Mouse (Mus musculus) left cerebral cortex, postnatal 25 days (tissue): ENCODE measurements around the gene Wdr62. TPM values are rescaled to one million over a fixed set of nuclear protein-coding genes. Genes with fewer than 3 reads are reported as not detected.
"Not testable (repeated sequence)": the region's sequence is repeated elsewhere in the genome, so short reads cannot be mapped to it uniquely, and the experiment has no call there.

Source experiments
- DNase-seq, 2 experiments: peaks; one replicate each; pipeline ENCODE4 v3.0.0; 2022; ENCODE audit warnings: low spot score in 2 of 2, mixed read lengths in 1 of 2
- intact Hi-C: fragments of 180-260 bp; cut with DNase I; formaldehyde crosslinking; loops from one replicate; pipeline ENCODE4 v1.15.1; 2025
- total RNA-seq, 2 experiments: library from RNA; stranded (reverse); gene quantifications; 2 replicates each; pipeline ENCODE4 v1.2.3; 2021

Wdr62 gene
- total RNA-seq, 2 experiments from 2014 or later, result 0.73 to 1.5 TPM

DNA sequence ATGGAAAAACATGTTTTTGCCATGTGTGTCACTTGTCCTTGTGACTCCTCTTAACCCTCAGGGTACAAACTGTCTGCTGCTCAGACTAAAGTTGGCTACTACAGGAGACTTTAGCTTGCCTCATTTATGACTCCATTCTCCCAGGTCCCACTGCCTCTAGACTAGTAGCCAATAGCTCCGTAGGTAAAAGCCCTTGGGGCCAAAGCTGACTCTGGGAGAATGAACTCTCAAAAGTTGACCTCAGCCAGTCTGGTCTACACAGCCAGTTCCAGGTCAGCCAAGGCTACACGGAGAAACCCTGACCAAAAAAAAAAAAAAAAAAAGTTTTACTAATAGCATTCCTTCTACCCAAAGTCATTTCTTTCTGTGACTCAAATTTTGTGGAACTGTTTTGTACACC lies 1.3 kb downstream of the Wdr62 start:
- DNase-seq, result no peak
- intact Hi-C loops, result no loop called here

DNA sequence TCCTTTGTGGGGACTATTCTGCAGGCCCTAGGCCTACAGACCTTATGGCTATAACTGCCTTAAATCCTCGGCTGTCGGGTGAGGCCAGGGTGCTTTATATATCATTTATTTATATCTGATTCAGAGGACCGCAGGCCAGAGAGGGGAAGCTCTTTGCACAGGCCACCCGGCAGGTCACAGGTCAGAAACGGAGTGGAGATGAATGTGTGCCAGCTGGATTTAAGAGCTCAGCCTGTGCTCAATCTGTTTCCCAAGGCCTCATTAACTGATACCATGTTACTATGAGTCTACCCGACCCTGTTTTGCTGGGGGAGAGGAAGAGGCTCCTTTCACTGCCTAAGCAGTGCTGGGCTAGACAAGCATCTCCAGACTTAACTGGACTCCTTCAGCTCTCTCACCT lies 5.8 kb downstream of the Wdr62 start:
- no peak for DNase-seq
- intact Hi-C loops, result no loop called here

DNA sequence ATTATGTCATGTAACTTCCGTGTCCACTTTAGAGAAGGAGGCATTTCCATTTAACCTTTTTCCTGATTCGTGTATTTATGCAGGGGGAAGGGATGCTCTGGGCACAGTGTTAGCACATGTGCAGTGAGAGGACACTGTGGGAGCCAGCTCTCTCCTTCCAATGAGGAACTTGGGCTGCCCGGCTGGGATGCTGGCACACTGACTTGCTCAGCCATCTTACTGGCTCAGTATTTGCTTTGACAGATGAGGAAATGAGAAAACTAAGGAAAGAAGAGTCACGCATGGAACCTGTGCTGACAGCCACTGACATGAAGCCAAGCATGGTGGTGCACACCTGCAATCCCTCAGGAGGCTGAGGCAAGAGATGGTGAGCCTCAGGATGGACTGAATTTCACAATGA lies 10.6 kb downstream of the Wdr62 start:
- intact Hi-C loops, result loop anchor here (2.0 kb wide), 1 partner anchor 31 kb away; no protein-coding TSS in a partner anchor
- DNase-seq, result no peak

DNA sequence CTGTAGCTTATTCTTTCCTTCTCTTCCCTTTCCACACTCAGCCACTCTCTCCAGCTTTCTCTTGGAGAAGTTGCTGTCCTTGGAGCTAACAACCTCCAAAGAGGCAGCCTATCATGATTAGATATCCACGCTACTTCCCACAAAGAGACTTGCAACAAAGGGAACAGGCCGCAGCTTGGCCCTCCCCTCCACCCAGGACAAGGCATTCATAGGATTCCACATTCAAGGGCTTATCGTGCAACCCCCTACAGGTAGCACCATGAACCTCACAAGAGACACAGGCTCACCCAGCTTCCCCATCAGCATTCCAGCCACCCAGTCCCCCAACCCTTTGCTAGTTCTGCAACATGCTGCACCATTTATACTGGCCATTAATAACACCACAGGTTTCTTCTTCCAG lies 13.4 kb downstream of the Wdr62 start:
- DNase-seq, result no peak
- intact Hi-C loops, result no loop called here

DNA sequence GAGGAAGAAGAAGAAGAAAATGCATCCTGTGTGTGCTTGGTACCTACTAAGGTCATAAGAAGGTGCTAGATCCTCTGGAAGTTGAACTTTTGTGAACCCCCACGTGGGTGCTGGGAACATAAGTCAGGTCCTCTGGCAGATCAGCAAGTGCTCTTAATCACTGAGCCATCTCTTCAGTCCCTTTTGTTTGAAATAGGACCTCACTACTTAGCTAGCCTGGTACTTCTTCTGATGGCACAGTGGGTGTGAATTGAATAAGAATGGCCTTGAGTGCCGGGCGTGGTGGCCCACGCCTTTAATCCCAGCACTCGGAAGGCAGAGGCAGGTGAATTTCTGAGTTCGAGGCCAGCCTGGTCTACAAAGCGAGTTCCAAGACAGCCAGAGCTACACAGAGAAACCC lies 14.3 kb downstream of the Wdr62 start:
- intact Hi-C loops, result no loop called here
- DNase-seq, result no peak

DNA sequence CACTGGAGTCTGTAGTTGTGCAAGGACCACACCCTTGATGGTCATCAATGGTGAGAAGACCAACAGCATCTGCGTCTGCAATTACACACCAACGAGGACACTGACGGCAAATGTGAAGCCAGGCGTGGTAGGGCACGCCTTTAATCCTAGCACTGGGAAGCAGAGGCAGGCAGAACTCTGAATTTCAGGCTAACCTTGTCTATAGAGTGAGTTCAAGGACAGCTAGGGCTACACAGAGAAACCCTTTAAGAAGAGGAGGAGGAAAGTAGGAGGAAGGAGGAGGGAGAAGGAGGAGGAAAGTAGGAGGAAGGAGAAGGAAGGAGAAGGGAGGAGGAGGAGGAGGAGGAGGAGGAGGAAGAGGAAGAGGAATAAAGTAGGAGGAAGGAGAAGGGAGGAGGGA lies 14.7 kb downstream of the Wdr62 start:
- intact Hi-C loops, result no loop called here
- no peak for DNase-seq

DNA sequence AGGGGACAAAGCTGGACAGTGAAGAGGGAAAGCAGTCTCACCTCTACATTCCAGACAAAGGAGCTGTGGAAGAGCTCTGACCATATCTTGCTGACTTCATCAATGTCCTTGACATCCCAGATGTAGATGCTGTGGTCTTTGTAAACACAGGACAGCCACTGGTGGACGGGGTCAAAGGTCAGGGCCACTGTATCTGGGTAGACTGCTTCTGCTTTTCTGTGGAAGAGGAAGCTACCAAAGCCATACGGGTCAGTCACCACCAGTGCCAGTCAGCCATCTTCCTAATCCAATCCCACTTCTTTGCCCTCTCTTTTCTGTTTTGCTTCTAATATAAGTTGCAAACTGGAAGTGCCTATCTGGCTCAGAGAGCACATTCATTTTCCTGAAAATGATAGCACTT lies 15.2 kb downstream of the Wdr62 start:
- intact Hi-C loops, result no loop called here
- no peak for DNase-seq

DNA sequence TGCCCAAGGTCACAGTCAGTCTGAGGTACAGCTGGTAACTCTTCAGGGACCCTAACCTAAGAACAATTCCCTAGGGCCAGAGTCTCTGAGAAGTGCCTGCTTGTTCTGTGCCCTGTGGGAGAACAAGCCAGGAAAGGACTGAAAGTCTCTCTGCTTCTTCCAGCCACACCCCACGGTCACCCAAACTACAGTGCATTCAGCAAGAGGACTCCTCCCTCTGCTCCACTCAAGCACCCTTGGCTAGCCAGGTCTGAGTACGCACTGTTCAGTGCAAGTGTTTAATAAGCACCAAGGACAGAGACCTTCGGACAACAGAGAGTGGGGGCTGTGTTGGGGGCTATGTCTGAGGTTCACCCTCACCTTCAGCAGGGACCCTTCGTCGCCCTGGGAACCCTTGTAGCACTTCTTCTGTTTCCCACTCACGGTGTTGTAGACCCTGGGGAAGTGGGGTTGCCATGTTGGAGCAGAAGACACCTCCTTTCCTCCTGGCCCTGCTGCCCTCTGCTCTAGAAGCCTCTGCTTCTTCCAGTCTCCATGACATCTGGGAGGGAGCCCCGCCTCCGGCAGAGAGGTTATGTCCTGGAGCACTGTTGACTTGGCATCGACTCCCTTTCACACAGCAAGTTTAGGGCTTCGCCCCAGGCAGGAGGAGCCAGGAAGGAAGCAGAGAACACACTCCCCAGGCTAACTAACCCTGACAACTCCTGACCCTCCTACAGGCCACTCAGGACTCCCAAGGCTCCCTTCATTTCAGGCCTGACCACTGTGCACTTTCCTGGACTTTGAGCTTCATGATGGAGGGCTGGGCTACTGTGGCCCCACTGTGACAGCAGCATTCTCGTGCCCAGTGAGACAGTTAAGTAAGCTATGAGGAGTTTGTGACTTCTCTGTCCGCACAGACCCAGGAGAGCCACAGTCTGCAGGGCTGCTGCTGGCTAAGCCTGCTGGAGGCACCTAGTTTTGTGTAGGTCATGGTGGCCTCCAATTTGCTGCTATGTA lies 28.0 kb downstream of the Wdr62 start:
- intact Hi-C loops, result no loop called here
- DNase-seq, result no peak

DNA sequence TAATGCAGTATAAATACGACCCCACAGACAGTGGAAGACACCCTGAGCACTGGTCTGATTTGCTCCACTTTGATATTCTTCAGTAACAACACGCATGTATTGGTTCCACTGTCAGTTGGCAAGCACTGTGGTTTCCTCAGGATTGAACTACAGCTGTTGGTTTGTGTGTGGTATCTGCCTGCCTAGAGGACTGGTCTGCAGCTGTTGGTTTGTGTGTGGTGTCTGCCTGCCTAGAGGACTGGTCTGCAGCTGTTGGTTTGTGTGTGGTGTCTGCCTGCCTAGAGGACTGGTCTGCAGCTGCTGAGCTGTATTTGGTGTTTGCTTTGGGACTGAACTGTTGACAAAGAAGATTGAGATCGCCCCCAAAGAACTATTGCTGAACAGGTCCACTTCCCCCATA lies 42.8 kb downstream of the Wdr62 start:
- DNase-seq, intact Hi-C loops: not testable (repeated sequence)

DNA sequence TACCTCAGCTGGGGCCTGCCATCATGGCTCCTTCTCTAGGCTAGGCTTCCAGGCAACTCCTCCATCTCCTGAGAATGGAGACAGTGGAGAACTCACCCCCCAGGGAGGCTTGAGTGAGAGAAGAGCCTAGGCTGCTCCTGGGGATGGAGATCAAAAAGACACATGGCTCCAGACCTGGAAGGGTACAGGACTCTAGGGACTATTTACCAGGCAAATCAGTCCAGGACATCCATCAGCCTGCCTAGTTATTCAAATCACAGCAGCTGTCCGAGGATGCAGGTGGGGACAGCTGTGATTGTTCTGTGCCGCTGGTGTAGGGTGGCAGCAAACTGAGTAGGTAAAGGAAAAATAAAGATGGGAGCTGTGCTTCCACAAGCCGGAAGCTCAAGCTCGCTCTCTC lies 44.6 kb downstream of the Wdr62 start, which contains the start of gene Ovol3:
TSS of gene Ovol3 (minus strand) at position 101 of the 400 bp plus-strand sequence.
- DNase-seq, result no peak
- intact Hi-C loops, result no loop called here

DNA sequence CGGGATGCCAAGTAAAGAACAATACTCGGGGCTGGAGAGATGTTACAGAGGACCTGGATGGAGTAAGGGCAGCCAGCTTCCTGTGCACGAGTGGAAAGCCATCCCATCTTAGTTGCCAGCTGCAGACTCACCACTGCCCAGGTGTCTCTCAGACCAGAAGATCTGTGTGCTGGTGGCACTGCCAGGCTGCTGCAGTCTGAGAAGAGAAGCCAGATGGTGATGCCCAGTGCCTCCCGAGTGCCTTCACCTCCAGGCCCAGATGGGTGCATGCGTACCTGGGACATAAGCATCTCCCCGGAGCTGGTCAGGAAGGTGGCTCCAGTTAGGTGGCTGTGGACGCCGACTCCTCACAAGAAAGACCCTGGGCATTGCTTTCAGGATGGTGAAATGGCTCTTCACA lies 45.1 kb downstream of the Wdr62 start:
- no peak for DNase-seq
- intact Hi-C loops, result no loop called here

DNA sequence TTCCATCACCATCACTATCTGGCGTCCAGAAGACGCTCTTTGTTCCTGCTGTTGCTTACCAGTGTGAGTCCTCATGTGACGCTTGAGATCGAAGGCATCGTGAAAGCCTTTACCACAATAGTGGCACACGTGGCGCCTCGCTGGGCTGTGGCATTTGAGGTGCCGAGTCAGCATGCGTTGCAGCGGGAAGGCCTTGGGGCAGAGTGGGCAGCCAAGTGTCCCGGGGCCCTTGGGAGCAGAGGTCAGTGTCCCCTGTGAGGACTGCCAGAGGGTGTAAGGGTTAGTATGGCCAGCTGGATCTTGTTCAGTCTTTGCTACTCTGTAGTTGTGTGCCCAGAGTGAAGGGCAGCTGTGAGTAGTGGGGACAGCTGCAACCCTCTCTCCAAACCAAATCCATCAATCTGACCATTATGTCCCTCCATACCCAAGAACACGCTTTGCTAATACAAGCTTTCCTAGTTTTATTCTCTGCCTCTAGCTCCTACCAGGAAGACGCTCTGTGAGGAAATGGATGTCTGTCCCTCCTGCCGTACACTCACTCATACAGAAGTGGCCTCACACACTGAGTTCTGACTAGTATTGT lies 45.9 kb downstream of the Wdr62 start:
- DNase-seq, result no peak
- intact Hi-C loops, result no loop called here

DNA sequence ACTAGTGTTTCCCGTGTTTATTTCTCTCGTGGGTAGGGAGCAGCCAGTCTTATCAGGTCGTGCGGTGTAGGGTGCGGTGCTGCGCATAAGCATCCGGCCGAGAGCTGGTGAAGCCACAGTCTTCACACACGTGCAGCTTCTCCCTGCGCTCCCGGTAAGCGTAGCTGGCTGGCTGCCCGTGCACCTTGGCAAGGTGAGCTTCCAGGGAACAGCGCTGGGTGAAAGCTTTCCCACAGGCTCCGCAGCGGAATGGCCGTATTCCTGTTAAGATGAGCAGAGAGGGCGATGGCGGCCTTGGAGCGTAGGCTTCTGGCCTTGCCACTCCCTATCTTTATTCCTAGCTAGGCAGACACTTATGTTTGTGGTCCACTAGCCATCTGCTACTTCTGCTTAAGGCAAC lies 46.8 kb downstream of the Wdr62 start:
- intact Hi-C loops, result loop anchor here (2.0 kb wide), 1 partner anchor 55 kb away; no protein-coding TSS in a partner anchor
- DNase-seq, result peak in 1 of 2 experiments; percentile 32

DNA sequence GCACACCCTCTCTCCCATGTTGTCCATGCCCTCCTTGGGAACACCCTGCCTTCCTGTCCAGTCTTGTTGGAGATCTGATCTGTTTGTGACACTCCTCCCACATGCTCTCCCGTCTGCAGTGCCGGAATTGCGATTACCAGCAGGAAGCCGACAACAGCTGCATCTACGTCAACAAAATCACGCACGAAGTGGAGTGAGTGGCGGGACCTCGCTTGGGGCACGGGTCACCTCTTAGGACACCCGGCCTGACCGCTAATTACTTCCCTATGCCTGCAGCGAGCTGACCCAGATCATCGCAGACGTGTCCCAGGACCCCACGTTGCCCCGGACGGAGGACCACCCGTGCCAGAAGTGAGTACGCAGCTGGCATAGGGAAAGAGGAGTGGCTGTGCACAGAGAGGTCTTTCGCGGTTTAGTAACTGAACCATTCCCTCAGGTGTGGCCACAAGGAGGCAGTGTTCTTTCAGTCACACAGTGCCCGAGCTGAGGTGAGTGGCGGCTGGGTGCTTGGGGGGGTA lies 47.5 kb downstream of the Wdr62 start:
- DNase-seq, result peak in 1 of 2 experiments; percentile 40
- intact Hi-C loops, result loop anchor here (1.0 to 2.0 kb wide), 2 partner anchors 48 to 56 kb away; partner anchors contain the start of genes Thap8 and Wdr62

DNA sequence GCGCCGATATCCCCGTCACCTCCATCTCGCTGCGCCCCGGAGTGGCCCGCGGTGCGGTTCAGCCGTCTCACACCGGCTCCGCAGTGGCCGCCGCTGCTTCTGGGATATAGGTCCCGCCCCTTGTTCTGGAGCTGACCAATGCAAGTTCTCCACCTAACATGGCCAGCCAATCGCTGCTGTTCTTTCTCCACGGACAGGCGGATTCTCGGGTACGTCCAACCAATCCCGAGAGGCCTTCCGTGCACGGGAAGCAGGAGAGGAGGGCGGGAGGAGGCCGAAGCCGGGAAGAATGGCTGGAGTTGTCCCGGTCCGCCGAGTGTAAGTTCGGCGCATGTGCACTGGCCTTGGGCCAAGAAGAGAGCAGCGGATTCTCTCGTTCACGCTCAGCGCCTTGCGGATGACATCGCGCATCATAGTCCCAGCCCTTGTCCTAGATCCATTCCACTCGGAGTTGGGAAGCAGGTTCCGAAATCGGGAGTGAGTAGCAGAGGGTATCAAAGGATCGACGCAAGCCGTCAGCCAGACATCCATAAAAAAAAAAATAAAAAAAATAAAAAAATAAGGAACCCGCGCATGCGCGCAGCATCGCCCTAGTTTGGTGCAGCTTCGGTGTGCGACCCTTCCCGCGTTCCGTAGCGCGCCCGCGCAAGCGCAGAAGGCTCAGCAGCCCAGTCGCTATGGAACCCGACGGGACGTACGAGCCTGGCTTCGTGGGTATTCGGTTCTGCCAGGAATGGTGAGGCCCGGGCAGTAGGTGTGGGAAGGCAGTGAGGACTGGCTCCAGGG lies 48.4 kb downstream of the Wdr62 start, which contains the start of the genes Polr2i and Tbcb:
TSS of gene Polr2i (plus strand) at position 280 of the 786 bp plus-strand sequence.
TSS of gene Tbcb (minus strand) at position 604 of the 786 bp plus-strand sequence.
- intact Hi-C loops, result loop anchor here (1.0 to 2.0 kb wide), 2 partner anchors 48 to 57 kb away; partner anchors contain the start of genes Thap8 and Wdr62
- DNase-seq, result peak; percentile 99 to 100

DNA sequence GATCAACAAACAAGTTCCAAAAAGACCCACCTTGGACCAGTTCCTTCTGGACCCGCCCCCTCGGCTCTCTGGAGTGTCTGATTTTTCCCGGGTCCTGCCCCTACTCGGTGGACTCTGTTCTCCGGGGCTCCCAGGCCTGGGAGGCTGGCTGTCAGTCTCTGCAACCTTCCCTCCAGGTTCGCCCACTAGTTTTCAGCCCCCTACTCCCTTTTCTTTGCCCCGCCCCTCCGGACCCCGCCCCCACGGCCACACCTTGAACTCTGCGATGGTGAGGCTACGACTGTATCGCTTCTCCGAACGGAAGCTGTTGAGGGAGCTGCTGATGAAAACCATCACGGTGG lies 48.9 kb downstream of the Wdr62 start:
- intact Hi-C loops, result no loop called here
- no peak for DNase-seq

DNA sequence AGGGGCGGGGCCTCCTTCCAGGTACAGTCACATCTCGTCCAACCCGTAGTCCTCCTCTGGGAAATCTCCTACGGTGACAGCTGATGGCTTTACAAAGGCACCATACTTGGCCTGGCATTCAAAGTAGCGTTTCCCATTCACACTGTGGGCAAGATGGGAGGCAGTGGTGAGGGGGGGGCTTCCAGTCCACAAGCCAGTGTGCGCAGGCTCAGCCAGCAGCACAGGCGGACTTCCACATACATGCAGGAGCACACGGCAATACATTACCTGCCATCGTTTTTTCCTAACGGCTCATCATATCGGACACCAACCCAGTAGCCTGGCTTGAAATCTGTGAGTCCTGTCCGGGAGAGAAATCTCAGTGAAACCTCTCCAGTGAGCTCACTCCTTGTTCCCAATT lies 56.0 kb downstream of the Wdr62 start:
- no peak for DNase-seq
- intact Hi-C loops, result no loop called here

DNA sequence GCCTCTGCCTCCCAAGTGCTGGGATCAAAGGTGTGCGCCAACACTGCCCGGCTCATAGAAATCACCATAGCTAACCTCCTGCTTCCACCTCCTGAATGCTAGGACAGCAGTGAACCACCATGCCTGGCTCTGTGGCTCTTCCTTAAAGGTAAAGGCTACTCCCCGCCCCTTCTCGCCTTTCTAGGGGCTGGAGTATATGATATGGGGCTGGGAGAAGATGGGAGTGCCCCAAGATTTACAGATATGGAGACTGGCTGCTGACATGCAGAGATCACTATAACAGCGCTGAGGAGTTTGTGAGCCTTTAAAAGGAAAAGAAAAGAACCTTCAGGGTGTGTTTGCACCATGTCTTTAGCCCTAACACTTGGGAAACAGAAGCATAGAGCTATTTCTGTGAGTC lies 58.0 kb downstream of the Wdr62 start:
- no peak for DNase-seq
- intact Hi-C loops, result no loop called here

DNA sequence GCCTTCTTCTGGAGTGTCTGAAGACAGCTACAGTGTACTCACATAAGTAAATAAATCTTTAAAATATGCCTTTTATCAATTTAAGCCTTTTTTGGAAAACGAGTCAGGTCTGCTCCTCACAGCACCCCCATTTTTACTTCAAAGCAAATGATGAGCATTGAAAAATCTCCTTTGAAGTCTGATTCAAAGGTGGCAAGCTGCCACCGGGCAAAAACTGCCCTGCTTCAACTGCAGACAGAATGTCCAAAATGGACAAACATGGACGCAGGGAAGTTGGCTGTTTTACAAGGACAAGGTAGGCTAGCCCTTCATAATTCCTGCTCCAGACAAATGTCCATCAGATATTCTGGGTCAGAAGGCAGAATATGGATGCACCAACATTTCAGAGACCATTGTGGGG lies 58.8 kb downstream of the Wdr62 start:
- no peak for DNase-seq
- intact Hi-C loops, result no loop called here

DNA sequence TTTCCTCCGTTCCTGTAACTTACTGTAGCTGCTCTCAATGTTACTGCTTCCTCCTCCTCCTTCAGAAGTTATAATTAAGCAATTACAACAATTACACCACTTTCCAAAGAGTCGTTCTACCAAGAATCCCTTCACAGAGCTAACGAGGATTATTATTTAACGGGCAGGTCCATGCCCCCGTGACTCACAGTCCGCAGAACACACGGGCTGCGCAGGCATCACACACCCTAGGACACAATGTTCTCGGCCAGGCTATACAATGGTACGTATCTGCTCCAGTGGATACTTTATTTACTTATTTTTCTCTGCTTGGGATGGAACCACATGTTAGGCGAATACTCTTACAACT lies 60.2 kb downstream of the Wdr62 start:
- intact Hi-C loops, result no loop called here
- DNase-seq, result no peak
